Mouse (Mus musculus): ENCODE measurements around the gene Lamb1. TPM values are rescaled to one million over a fixed set of nuclear protein-coding genes. Genes with fewer than 3 reads are reported as not detected.

The Lamb1 gene
- total RNA-seq, 2 experiments from 2014 or later, result 12.9 to 15.9 TPM

DNA sequence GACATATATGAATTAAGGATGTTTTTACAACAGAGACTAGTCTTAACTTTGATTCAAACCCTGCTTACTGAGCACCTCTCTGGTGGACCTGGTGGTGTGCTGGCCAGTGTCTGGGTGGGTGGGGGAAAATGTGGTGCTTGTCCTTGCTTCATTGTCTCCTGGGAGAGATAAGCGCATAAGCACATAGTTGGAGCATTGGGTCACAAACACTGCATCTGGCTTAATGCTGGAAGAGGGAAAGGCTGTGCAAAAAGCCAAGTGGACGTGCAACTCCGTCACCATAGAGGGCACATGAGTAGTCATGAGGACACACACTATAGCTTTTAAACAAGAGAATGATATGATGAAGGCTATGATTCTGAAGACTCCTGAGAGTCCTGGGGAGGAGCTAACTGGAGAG lies 3.2 kb upstream of the Lamb1 start:
- DNase-seq, result peak; percentile 39
- TF ChIP-seq CTCF (IDR thresholded peaks at IDR 0.05), result no peak
- Histone ChIP-seq H3K4me3 (no peak overlapping the region), H3K27ac (no peak overlapping the region)
- intact Hi-C loops (cut with DNase I), result loop anchor here (10.0 kb wide), 1 partner anchor 97 kb away; no protein-coding TSS in a partner anchor

DNA sequence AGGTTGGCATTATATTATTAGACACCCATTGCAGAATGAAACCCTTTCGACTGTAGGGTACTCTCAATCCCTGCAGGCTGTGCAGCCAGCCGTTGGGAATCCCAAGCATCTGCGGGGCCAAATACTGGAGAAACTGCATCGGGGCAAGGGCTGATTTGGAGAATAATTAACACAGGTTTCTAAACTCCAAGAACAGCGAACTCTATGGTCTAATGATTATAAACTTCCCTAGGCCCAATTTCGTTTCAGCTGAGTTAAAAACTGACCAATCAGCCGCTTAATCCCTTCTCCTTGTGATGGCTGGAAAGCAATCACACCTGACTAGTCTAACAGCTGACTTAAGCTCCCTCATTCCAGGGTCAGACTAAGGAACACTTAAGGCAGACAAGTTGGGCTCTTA lies 1.1 kb upstream of the Lamb1 start:
- no peak for TF ChIP-seq CTCF (IDR thresholded peaks at IDR 0.05)
- H3K27ac ChIP-seq, result no peak overlapping the region
- H3K4me3 ChIP-seq, result no peak overlapping the region
- DNase-seq, result no peak
- intact Hi-C loops (cut with DNase I), result loop anchor here (10.0 kb wide), 1 partner anchor 99 kb away; no protein-coding TSS in a partner anchor

DNA sequence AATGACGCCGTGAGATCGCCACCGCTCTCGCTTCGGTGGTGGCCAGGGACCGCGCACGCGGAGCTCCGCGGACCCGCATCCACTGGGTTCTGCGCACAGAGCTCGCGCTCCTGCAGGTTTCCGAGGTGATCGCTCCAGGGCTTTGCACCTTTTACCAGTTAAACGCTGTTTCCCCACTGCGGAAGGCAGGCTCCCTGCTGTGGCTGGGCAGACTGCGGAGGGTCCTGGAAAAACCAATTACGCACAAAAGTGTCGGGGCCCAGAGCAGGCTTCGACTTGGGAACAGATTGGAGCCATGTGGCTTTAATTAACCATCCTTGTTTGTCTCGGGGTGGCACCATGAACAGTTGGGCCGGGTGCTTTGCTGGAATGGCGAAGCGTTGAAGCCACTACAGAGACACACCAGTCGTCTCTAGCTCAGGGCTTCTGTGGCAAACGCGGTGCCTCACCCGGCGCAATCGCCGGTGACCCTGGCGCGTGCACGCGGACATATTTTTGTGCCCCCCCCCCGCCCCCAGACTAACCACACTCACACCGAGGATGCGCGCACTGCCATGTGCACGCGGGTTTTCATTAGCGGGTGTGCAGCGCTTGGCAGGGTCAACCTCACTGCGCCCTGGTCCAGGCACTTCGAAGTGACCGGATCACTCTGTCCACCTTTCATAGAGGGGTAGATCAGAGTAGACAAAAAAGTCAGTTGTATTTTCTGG lies 843 bp downstream of the Lamb1 start:
- no peak for TF ChIP-seq CTCF (IDR thresholded peaks at IDR 0.05)
- peak; percentile 22 for DNase-seq
- peak overlapping the region; percentile 77 for H3K27ac ChIP-seq
- H3K4me3 ChIP-seq, result peak overlapping the region; percentile 81
- intact Hi-C loops (cut with DNase I), result loop anchor here (10.0 kb wide), 1 partner anchor 101 kb away; no protein-coding TSS in a partner anchor

DNA sequence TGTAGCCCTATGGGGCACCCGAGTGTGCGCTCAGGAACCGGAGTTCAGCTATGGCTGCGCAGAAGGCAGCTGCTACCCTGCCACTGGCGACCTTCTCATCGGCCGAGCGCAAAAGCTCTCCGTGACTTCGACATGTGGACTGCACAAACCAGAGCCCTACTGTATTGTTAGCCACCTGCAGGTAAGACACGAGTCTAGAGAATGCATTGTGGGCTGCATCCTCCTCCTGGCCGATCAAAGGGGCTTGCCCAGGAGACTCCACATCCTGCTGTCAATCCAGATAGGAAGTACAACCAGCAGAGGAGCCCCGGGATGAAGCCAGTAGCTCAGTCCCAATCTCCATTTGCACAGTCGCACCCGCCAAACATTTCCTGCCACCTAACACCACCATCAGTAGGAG lies 1.7 kb downstream of the Lamb1 start:
- no peak for TF ChIP-seq CTCF (IDR thresholded peaks at IDR 0.05)
- intact Hi-C loops (cut with DNase I), result loop anchor here (10.0 kb wide), 1 partner anchor 102 kb away; no protein-coding TSS in a partner anchor
- no peak for DNase-seq
- peak overlapping the region; percentile 48 for H3K27ac ChIP-seq
- peak overlapping the region; percentile 81 for H3K4me3 ChIP-seq

DNA sequence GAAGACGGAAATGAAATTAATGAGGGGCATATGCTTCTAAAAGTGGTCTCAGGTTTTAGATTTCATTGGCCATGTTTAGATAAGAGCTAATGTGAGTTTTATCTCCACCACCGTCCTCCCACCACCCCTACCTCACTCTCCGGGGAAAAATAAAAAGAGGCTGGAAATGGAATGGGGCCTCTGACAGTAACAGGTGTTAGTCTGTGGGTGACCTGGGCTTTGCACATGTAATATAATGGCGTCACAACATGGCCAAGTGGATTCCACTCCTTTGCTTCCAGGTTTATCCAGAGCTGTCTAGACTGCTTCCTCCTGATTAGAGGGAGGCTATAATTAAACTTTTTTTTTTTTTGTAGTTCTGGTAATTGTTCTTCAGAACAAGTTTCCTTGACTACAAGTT lies 2.3 kb downstream of the Lamb1 start:
- no peak overlapping the region for H3K27ac ChIP-seq

DNA sequence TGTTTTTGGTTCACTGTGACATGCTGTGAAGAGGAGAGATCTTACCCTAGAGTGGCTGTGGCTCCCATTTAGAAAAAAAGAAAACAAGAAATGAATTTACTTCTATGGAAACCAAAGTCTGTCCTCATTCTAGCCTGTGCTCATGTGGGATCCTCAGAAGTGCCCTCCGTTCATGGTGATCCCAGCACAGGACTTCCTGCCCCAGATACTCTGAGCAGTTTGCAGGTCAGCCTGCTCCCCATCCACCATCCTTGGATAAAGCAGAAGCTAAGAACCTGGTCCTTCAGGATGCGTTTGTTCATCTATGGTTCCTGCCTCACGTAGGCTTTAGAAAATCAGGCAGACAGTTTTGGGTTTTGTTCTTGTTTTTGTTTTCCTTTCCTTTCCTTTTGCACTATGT lies 3.3 kb downstream of the Lamb1 start:
- intact Hi-C loops (cut with DNase I), result loop anchor here (10.0 kb wide), 1 partner anchor 104 kb away; no protein-coding TSS in a partner anchor
- Histone ChIP-seq H3K4me3 (peak overlapping the region; percentile 81), H3K27ac (no peak overlapping the region; the same call in 1 of the 2 replicates)
- DNase-seq, result no peak
- TF ChIP-seq CTCF (IDR thresholded peaks at IDR 0.05), result no peak

More for the DNA sequence above, 2.3 kb downstream of the Lamb1 start:
- H3K4me3 ChIP-seq, result peak overlapping the region; percentile 81
- intact Hi-C loops (cut with DNase I), result loop anchor here (10.0 kb wide), 1 partner anchor 103 kb away; no protein-coding TSS in a partner anchor
- no peak for DNase-seq
- TF ChIP-seq CTCF (IDR thresholded peaks at IDR 0.05), result no peak

DNA sequence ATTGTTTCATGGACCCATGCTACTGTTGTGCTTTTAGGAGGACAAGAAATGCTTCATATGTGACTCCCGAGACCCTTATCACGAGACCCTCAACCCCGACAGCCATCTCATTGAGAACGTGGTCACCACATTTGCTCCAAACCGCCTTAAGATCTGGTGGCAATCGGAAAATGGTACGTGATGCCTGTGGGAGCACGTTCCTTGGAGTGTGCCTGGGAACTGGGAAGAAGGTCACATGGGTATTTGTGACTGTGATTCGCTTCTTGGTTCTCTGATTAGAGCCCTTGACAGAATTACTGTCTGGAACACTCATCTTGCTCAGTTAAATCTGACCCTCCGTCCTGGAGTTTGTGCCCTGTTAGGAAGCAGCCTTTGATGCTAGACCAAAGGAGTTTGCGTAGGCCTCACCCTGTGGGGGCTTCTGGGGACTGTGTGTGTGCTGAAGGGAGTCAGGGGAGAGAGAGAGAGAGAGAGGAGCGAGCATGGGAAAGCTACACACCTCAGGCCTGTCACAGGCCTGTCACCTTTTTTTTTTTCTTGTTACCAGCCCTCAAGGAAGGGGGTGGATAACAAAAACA lies 4.1 kb downstream of the Lamb1 start:
- intact Hi-C loops (cut with DNase I), result loop anchor here (10.0 kb wide), 1 partner anchor 104 kb away; no protein-coding TSS in a partner anchor
- H3K4me3 ChIP-seq, result no peak overlapping the region
- no peak for DNase-seq
- TF ChIP-seq CTCF (IDR thresholded peaks at IDR 0.05), result no peak
- H3K27ac ChIP-seq, result no peak overlapping the region

DNA sequence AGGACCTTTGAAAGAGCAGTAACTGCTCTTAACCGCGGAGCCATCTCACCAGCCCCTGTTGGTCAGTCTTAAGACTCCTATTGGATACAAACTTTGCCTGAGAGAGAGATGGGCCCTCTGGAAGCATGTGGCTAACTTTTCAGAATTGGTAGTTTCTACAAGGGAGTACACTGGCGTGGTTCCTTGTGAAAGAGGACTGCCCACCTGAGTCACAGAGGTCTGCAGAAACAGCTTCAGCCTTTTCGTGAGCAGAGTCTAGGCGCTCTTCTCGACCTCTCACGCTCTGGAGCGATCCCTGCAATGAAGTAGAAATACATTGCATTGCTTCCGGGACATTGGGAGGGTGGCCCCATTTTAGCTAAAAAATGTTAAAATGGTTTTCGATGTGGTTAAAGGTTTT lies 5.3 kb downstream of the Lamb1 start:
- H3K4me3 ChIP-seq, result no peak overlapping the region
- no peak overlapping the region for H3K27ac ChIP-seq
- intact Hi-C loops (cut with DNase I), result no loop called here

DNA sequence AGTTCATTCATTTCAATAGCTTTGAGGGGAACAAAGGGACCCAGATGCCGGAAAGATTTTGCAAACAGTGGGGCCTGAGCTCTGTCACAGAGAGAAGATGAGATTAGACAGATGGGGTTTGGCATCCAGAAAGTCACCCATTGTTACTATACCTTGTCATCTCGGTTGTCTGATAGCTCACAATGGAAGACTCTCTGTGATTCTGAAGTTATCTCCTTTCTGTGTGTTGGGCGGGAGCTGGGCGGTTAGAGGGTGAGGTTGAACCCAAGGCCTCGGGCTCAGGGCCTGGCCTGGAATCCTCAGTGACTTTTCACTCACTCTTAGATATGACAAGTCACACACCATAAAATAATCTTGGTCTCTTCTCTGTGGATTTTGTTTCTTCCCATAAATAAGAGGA lies 5.7 kb downstream of the Lamb1 start:
- no peak for DNase-seq
- peak overlapping the region; percentile 40; the same call in 1 of the 2 replicates for H3K27ac ChIP-seq
- intact Hi-C loops (cut with DNase I), result no loop called here
- no peak for TF ChIP-seq CTCF (IDR thresholded peaks at IDR 0.05)
- H3K4me3 ChIP-seq, result no peak overlapping the region

More for the DNA sequence above, 5.3 kb downstream of the Lamb1 start:
- DNase-seq, result no peak
- TF ChIP-seq CTCF (IDR thresholded peaks at IDR 0.05), result no peak

DNA sequence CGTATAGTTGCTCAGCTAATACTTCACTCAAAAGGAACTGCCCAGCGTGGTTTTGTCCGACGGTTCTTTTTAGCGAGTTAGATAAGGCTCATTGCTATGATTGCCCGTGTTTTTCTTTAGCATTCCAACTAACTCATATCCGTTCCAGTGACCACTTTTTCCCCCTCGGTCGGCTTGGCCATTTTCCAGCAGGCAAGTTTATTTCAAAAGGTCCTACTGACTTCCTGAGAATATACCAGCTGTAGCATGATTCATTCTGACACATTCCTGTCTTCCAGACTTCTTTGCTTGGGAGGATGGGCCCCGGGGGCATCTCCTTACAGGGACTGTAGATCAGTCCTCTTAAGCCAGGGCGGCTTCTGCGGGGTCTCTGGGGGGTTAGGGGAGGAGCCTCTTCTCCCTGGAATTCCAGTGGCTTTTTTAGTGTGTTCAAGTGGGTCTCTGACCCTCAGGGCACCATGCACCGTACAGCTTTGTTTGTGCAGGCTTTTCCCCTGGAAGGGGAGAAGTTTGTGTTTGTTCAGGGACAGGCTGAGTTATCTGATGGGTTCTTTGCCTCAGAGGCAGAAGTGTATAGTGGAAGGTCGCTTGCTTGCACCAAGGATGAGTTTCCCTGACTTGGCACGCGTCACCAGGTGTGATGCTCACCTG lies 6.5 kb downstream of the Lamb1 start:
- peak; percentile 35 for DNase-seq
- H3K27ac ChIP-seq, result peak overlapping the region; percentile 40; the same call in 1 of the 2 replicates
- 0 out of 2 replicates have a peak overlapping the region, but pooled peaks have one; percentile 13 for H3K4me3 ChIP-seq
- no peak for TF ChIP-seq CTCF (IDR thresholded peaks at IDR 0.05)
- intact Hi-C loops (cut with DNase I), result no loop called here

DNA sequence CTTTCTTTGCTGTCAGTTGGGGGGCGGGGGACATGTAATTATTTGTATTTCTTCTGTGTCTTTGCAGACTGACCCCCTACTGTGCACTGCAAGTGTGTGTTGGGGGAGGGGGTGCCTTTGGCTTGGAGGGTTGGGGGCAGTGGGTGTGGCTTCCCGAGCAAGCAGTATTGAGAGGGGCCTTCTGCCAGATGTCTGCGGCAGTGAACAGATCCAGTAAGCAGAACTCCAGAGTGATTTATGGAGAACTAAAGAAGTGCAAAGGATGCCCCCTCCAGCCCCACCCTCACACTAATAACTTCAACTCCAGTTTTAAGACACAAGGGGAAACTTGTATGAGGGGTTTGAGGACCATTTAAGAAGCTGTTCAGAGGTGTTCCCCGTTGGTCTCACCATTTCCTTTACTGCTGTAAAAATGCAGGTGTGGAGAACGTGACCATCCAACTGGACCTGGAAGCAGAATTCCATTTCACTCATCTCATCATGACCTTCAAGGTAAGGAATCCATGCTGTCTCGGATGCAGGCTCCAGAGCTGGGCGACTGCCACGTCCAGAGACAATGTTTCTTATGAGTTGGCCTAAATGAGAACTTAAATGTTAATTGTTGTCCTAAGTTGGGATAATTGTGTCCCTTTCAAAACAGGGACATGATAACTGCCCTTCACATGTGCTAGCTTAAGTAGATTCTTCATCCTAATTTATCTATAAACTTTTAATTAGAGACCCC lies 7.1 kb downstream of the Lamb1 start:
- intact Hi-C loops (cut with DNase I), result no loop called here
- no peak for TF ChIP-seq CTCF (IDR thresholded peaks at IDR 0.05)
- Histone ChIP-seq H3K27ac (no peak overlapping the region), H3K4me3 (no peak overlapping the region)
- no peak for DNase-seq

DNA sequence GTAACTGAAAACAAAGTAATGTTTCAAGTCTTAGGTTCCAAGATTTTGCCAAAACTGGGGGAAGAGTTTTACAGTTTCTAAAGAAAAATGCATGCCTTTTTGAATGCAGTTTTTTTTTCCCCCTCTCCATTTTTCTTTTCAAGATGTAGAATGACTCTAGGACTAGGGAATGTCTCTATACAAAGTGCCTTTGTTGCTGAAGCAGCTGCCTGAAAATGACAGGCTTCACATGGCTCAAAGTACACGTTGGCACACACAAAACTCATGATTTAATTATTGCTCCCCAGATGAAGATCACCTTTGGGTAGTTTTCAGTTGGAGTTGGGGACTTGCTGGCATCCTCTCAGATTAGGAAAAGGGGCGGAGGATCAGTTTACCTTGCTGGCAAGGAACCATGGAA lies 7.8 kb downstream of the Lamb1 start:
- intact Hi-C loops (cut with DNase I), result no loop called here
- Histone ChIP-seq H3K4me3 (no peak overlapping the region), H3K27ac (no peak overlapping the region; the same call in 1 of the 2 replicates)
- DNase-seq, result no peak
- TF ChIP-seq CTCF (IDR thresholded peaks at IDR 0.05), result no peak

Measured in gastrocnemius, adult 2 months (tissue).